Mouse (Mus musculus) midbrain, embryonic 13.5 days (tissue): Measurements from ENCODE around the gene Mc1r. TPM values are rescaled to one million over a fixed set of nuclear protein-coding genes. Genes with fewer than 3 reads are reported as not detected.

ENCODE experiments used
- ATAC-seq: fragments of 200-750 bp; cut with Nextera tagmentation; 2 replicates; pipeline ENCODE4 v1.8.0; 2017; ENCODE audit warnings: mild to moderate bottlenecking, moderate TSS enrichment, moderate library complexity
- H3K27ac ChIP-seq: fragments of 300-500 bp; sonication (generic); 2 replicates; pipeline ENCODE4 v1.5.1; 2015; ENCODE audit warnings: inconsistent platforms, mild to moderate bottlenecking, moderate library complexity
- H3K27me3 ChIP-seq: fragments of 300-500 bp; sonication (generic); 2 replicates; pipeline ENCODE4 v1.6.1; 2015; ENCODE audit warnings: mild to moderate bottlenecking, inconsistent platforms
- H3K36me3 ChIP-seq: fragments of 300-500 bp; sonication (generic); 2 replicates; pipeline ENCODE4 v1.6.1; 2015; ENCODE audit warnings: mild to moderate bottlenecking, inconsistent platforms
- H3K4me1 ChIP-seq: fragments of 300-500 bp; sonication (generic); replicated peaks from 2 replicates; pipeline ENCODE4 v1.6.1; 2015; ENCODE audit warnings: inconsistent platforms
- H3K4me2 ChIP-seq: fragments of 300-500 bp; sonication (generic); replicated peaks from 2 replicates; pipeline ENCODE4 v1.6.1; 2015; ENCODE audit warnings: moderate library complexity, mild to moderate bottlenecking, inconsistent platforms
- H3K4me3 ChIP-seq: fragments of 300-500 bp; sonication (generic); replicated peaks from 2 replicates; pipeline ENCODE4 v1.5.1; 2015; ENCODE audit warnings: mild to moderate bottlenecking, inconsistent platforms
- H3K9ac ChIP-seq: fragments of 300-500 bp; sonication (generic); replicated peaks from 2 replicates; pipeline ENCODE4 v1.6.1; 2015; ENCODE audit warnings: mild to moderate bottlenecking, inconsistent platforms
- H3K9me3 ChIP-seq: fragments of 300-500 bp; sonication (generic); 2 replicates; pipeline ENCODE4 v1.6.1; 2016; ENCODE audit warnings: mild to moderate bottlenecking, inconsistent platforms
- WGBS: fragments of 180-500 bp; shearing (Covaris S2); methylation state at CpG from one replicate; pipeline ENCODE4 v1.1.7; 2015; 5-methylcytosine and 5-hydroxymethylcytosine counted together
- polyA plus RNA-seq: library from polyadenylated mRNA; unstranded; fragments of >200 nt; fragmentation: Nextera tagmentation; extraction: Ambion mirVana; gene quantifications from 2 replicates; pipeline ENCODE4 v1.2.1, GENCODE M21; 2015

Mc1r gene
- polyA plus RNA-seq, 1 experiment from 2014 or later, result 0.17 TPM

DNA sequence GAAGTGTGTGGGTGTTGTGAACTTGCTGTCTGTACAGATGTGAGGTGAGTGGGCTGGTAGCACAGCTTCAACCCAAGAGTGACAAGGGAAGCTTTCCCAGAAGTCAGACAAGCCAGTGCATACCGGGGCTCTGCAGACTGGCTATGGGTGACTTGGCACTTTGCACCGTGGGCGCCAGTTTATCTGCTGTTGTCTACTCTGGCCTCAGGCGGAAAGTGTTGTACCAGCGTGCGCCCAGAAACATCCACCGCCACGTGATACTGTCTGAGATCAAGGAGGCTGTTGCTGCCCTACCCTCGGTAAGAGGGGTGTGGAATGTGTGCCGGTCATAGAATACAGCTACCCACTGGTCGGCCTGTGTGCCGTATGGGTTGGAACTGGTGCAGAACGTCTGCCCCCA, 8.6 kb upstream of the Mc1r start:
- ATAC-seq, result no peak
- whole genome bisulfite sequencing, result 96% methylated on average over 13 of the region's 13 CpGs
- H3K27ac ChIP-seq, result no peak overlapping the region
- no peaks in the 10 kb centered on the region for H3K9me3 ChIP-seq
- peaks cover 100% of the 10 kb centered on the region for H3K36me3 ChIP-seq
- H3K27me3 ChIP-seq, result no peaks in the 10 kb centered on the region
- H3K4me3 ChIP-seq, result no peak overlapping the region
- H3K9ac ChIP-seq, result no peak overlapping the region
- H3K4me1 ChIP-seq, result no peaks in the 10 kb centered on the region
- H3K4me2 ChIP-seq, result no peak overlapping the region

DNA sequence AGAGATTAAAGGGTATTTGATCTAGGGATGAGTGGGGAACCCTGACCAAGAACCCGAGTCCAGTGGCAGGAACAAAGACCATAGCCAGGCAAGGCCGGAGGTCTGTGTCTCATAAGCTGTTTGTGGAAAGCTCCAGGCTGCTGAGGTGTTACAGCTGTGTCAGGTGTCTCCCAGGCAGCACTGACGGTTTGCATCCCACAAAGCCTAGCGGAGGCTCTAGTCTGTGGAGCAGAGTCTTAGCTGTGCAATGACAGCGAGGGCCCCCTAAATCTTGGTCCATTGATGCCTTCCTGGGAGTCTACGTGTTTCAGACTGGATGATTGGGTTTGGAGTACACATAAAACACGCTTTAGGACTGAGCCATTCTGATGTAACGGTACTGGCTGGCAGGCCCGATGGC, 5.0 kb upstream of the Mc1r start:
- peaks cover 13% of the 10 kb centered on the region for H3K4me1 ChIP-seq
- no peaks in the 10 kb centered on the region for H3K9me3 ChIP-seq
- no peak overlapping the region for H3K9ac ChIP-seq
- no peak overlapping the region for H3K27ac ChIP-seq
- no peaks in the 10 kb centered on the region for H3K27me3 ChIP-seq
- ATAC-seq, result no peak
- no peak overlapping the region for H3K4me3 ChIP-seq
- no peak overlapping the region for H3K4me2 ChIP-seq
- WGBS, result 94% methylated on average over 9 of the region's 9 CpGs
- peaks cover 68% of the 10 kb centered on the region for H3K36me3 ChIP-seq

GRCm38 (mm10) chr8:123402730-123403326, 4.1 kb upstream of the Mc1r start:
- no peaks in the 10 kb centered on the region for H3K27me3 ChIP-seq
- H3K4me2 ChIP-seq, result no peak overlapping the region
- no peaks in the 10 kb centered on the region for H3K9me3 ChIP-seq
- 94% methylated on average over 9 of the region's 9 CpGs for WGBS
- H3K4me1 ChIP-seq, result peaks cover 19% of the 10 kb centered on the region
- H3K4me3 ChIP-seq, result no peak overlapping the region
- H3K9ac ChIP-seq, result no peak overlapping the region
- no peak overlapping the region for H3K27ac ChIP-seq
- H3K36me3 ChIP-seq, result peaks cover 59% of the 10 kb centered on the region
- no peak for ATAC-seq

DNA sequence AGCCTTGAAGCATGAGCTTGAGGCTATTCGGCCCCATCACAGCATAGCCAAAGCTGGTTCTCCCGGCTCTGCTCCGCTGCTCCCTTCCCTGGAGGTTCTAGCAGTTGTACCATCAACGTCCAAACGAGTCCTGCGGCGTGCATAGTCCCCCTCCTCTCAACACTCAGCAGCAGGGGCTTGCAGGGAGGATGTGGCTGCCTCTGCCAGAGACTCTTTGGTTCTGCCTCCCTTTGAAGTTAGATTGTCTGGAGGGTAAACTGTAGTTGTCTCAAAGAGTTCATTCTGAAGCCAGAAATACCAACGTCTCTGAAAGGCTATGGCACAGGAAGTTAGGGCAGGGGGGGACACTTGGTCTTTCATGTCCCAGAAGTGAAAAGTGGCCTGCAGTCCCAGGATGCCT, 2.4 kb upstream of the Mc1r start:
- no peak for ATAC-seq
- Histone ChIP-seq H3K27ac (peak overlapping the region; percentile 5), H3K4me1 (peaks cover 29% of the 10 kb centered on the region), H3K4me2 (no peak overlapping the region), H3K36me3 (peaks cover 42% of the 10 kb centered on the region), H3K9ac (no peak overlapping the region), H3K9me3 (no peaks in the 10 kb centered on the region), H3K27me3 (no peaks in the 10 kb centered on the region), H3K4me3 (no peak overlapping the region)
- 38% methylated on average over 8 of the region's 8 CpGs for WGBS

GRCm38 (mm10) chr8:123407612-123408011, 705 bp downstream of the Mc1r start:
- Histone ChIP-seq H3K4me1 (peaks cover 40% of the 10 kb centered on the region), H3K9ac (no peak overlapping the region), H3K4me3 (no peak overlapping the region), H3K9me3 (no peaks in the 10 kb centered on the region), H3K36me3 (peaks cover 11% of the 10 kb centered on the region), H3K27ac (no peak overlapping the region), H3K27me3 (no peaks in the 10 kb centered on the region), H3K4me2 (no peak overlapping the region)
- WGBS, result 95% methylated on average over 13 of the region's 13 CpGs
- ATAC-seq, result no peak

DNA sequence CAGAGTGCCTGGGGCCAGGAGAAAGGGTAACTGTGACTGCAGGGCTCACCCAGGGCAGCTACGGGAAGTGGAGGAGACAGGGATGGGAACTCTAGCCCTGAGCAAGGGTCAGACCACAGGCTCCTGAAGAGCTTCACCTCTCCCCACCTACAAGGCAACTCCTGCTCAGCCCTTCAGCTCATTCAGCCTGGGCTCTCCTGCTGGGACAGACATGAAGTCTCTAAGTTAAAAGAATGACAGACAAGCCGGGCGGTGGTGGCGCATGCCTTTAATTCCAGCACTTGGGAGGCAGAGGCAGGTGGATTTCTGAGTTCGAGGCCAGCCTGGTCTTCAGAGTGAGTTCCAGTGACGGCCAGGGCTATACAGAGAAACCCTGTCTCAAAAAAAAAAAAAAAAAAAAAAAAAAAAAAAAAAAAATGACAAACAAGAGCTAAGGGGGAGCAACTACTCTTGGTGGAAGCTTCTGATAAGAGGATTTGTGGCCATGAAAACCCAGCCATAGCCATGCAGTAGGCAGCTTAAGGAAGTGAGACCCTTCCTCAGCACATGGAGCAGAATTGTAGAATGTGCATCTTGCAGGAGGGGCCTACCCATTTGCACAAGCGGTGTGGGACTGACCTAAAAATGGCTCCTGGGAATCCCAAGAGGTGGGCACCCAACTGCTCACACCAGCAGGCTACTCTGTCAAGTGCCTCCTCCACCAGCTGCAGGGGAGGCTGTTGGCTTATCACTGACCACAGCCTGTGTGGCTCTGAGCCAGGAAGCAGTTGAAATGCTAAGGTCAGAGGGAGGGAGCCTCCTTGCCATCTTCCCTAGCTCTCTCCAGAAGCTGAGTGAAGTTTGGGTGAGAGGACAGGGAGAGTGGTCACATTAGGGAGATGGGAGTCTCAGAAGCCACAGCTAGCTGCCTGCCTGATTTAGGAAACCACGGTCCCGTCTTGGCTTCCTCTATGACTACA, 2.0 kb downstream of the Mc1r start:
- Histone ChIP-seq H3K4me3 (peak overlapping the region; percentile 98), H3K27ac (peak overlapping the region; percentile 99), H3K9ac (peak overlapping the region; percentile 100), H3K27me3 (no peaks in the 10 kb centered on the region), H3K4me2 (peak overlapping the region; percentile 90), H3K9me3 (no peaks in the 10 kb centered on the region), H3K4me1 (peaks cover 45% of the 10 kb centered on the region), H3K36me3 (no peaks in the 10 kb centered on the region)
- 74% methylated on average over 9 of the region's 9 CpGs for WGBS
- ATAC-seq, result no peak

DNA sequence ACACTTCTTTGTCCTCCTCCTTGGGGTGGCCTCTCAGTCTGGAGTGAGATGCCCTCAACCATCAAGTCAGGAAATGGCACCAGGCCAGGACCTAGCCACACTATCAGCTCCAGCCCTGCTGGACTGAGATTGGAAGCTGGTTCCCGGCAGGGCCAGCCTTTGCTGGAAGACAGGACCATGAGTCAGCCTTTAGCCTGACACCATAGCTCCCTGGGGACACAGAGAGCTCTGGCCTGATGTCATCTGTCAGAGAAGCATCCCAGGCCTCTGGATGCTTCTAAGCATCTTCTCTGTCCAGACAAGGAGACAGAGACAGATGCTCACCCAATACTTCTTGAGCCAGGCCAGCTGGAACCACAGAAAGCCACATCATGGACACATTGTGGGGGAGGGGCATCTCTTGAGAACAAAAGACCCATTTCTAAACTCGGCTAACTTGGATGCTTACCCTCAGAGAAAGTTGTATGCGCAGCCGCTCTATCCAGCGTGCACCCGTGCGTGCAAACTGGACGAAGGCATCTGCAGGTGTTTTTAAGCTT, 3.2 kb downstream of the Mc1r start:
- Histone ChIP-seq H3K27me3 (no peaks in the 10 kb centered on the region), H3K4me1 (peaks cover 50% of the 10 kb centered on the region), H3K36me3 (no peaks in the 10 kb centered on the region), H3K27ac (peak overlapping the region; percentile 99), H3K4me2 (peak overlapping the region; percentile 90), H3K9me3 (no peaks in the 10 kb centered on the region), H3K4me3 (peak overlapping the region; percentile 98), H3K9ac (peak overlapping the region; percentile 100)
- WGBS, result 23% methylated on average over 8 of the region's 8 CpGs
- ATAC-seq, result no peak

- WGBS, result 3% methylated on average over 11 of the region's 11 CpGs
- Histone ChIP-seq H3K36me3 (no peaks in the 10 kb centered on the region), H3K4me1 (peaks cover 54% of the 10 kb centered on the region), H3K9ac (peak overlapping the region; percentile 100), H3K4me3 (peak overlapping the region; percentile 98), H3K9me3 (no peaks in the 10 kb centered on the region), H3K27ac (peak overlapping the region; percentile 99), H3K27me3 (no peaks in the 10 kb centered on the region), H3K4me2 (peak overlapping the region; percentile 90)
- 0 out of 2 replicates have a peak, but pooled peaks have one; percentile 0 for ATAC-seq
Observed at GRCm38 (mm10) chr8:123410788-123411187, 3.9 kb downstream of the Mc1r start.

DNA sequence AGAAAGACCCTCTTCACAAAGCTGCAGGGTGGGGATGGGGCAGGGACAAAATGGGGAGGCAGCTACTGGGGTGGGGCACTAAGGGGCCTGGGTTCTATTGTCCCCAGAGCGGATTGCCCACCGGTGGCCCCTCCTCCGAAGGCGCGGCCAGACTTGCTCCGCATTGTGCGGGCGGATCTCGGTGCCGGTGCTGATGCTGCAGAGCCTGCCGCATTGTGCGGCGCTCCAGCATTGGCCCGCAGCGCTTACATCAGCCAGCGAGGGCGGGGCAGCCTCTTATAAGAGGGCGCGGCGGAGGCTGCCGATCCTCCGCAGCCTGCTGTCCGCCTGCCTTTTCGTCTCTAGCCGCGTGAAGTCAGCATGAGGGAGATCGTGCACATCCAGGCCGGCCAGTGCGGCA, 4.3 kb downstream of the Mc1r start, which contains the start of gene Tubb3:
TSS of gene Tubb3 (plus strand) at position 179 of the 400 bp plus-strand sequence.
- Histone ChIP-seq H3K27me3 (no peaks in the 10 kb centered on the region), H3K9me3 (no peaks in the 10 kb centered on the region), H3K4me2 (peak within 1 kb of the TSS; percentile 90), H3K9ac (peak within 1 kb of the TSS; percentile 100), H3K4me1 (peaks cover 59% of the 10 kb centered on the region), H3K4me3 (peak within 1 kb of the TSS; percentile 98), H3K36me3 (0 out of 2 replicates have a peak, but pooled peaks cover under 1% of the 10 kb centered on the region), H3K27ac (peak within 1 kb of the TSS; percentile 99)
- peak; percentile 93 for ATAC-seq
- under 1% methylated on average over 29 of the region's 29 CpGs for WGBS

GRCm38 (mm10) chr8:123411781-123412327, 4.9 kb downstream of the Mc1r start:
- peak overlapping the region; percentile 98 for H3K4me3 ChIP-seq
- H3K9ac ChIP-seq, result peak overlapping the region; percentile 100
- H3K27ac ChIP-seq, result peak overlapping the region; percentile 99
- H3K27me3 ChIP-seq, result no peaks in the 10 kb centered on the region
- no peaks in the 10 kb centered on the region for H3K9me3 ChIP-seq
- H3K36me3 ChIP-seq, result peaks cover 4% of the 10 kb centered on the region; the same call in 1 of the 2 replicates
- WGBS, result 3% methylated on average over 16 of the region's 16 CpGs
- H3K4me2 ChIP-seq, result peak overlapping the region; percentile 90
- peak; percentile 55 for ATAC-seq
- H3K4me1 ChIP-seq, result peaks cover 61% of the 10 kb centered on the region

- Histone ChIP-seq H3K9ac (peak overlapping the region; percentile 100), H3K4me3 (peak overlapping the region; percentile 98), H3K27ac (peak overlapping the region; percentile 99), H3K9me3 (no peaks in the 10 kb centered on the region), H3K36me3 (peaks cover 4% of the 10 kb centered on the region; the same call in 1 of the 2 replicates), H3K27me3 (no peaks in the 10 kb centered on the region), H3K4me1 (peaks cover 62% of the 10 kb centered on the region), H3K4me2 (peak overlapping the region; percentile 90)
- ATAC-seq, result peak; percentile 28
- under 1% methylated on average over 12 of the region's 12 CpGs for WGBS
Observed at GRCm38 (mm10) chr8:123412560-123413170, 5.8 kb downstream of the Mc1r start.
